Mouse (Mus musculus): ENCODE measurements around the gene A330070K13Rik. TPM values are rescaled to one million over a fixed set of nuclear protein-coding genes. Genes with fewer than 3 reads are reported as not detected.

Gene A330070K13Rik
- polyA plus RNA-seq, 1 experiment from 2014 or later: not detected

- no peak overlapping the region for H3K4me3 ChIP-seq (replicated peaks; ENCODE audit: low read length)
- DNase-seq (ENCODE audit: low spot score) (no peak), ATAC-seq (ENCODE audit: low FRiP score) (no peak)
- H3K36me3 ChIP-seq (replicated peaks; ENCODE audit: control insufficient read depth, insufficient read depth): no peaks in the 10 kb centered on the region
- H3K4me2 ChIP-seq (replicated peaks): no peak overlapping the region
- H3K9me3 ChIP-seq (ENCODE audit: control insufficient read depth, low read length): no peaks in the 10 kb centered on the region
- H3K9ac ChIP-seq: no peak overlapping the region
- no peaks in the 10 kb centered on the region for H3K4me1 ChIP-seq (replicated peaks; ENCODE audit: control insufficient read depth, insufficient read depth, low read length)
- H3K27ac ChIP-seq: no peak overlapping the region
- no peaks in the 10 kb centered on the region for H3K27me3 ChIP-seq (ENCODE audit: control insufficient read depth, insufficient read depth, low read length)
- WGBS: 91% methylated on average over 3 of the region's 3 CpGs
These were observed 9.0 kb downstream of the A330070K13Rik start for GRCm38 (mm10) chr5:130375411-130375810.

GRCm38 (mm10) chr5:130369237-130369636 is 15.2 kb downstream of the A330070K13Rik start, which contains the start of gene Caln1:
TSS of gene Caln1 (plus strand) at chr5:130369455.
- no peaks in the 10 kb centered on the region for H3K36me3 ChIP-seq (replicated peaks; ENCODE audit: control insufficient read depth, insufficient read depth)
- H3K4me1 ChIP-seq (replicated peaks; ENCODE audit: control insufficient read depth, insufficient read depth, low read length): no peaks in the 10 kb centered on the region
- H3K4me3 ChIP-seq (replicated peaks; ENCODE audit: low read length): no peak within 1 kb of the TSS
- H3K4me2 ChIP-seq (replicated peaks): no peak within 1 kb of the TSS
- WGBS: 63% methylated on average over 11 of the region's 11 CpGs
- H3K9me3 ChIP-seq (ENCODE audit: control insufficient read depth, low read length): no peaks in the 10 kb centered on the region
- H3K27ac ChIP-seq: no peak within 1 kb of the TSS
- no peaks in the 10 kb centered on the region for H3K27me3 ChIP-seq (ENCODE audit: control insufficient read depth, insufficient read depth, low read length)
- DNase-seq (ENCODE audit: low spot score) (no peak), ATAC-seq (ENCODE audit: low FRiP score) (no peak)
- H3K9ac ChIP-seq: no peak within 1 kb of the TSS

DNA sequence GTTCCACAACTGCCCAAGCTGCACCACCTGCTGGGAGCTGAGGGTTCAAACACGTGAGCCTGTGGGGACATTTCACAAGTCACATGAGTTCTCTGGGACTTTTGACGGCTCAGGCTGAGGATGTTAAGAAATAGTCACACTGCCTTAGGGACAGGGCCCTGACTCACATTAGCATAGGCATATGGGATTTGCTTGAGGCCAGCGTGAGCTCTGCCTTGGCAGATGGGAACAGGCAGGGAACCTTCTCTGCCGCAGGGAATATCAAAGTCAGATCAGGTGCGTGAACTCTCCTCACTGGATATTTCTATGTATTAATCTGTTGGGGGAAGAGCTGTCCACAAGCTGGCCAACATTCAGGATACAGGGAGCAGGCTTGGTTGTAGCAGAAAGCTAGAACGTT is 16.2 kb downstream of the A330070K13Rik start:
- Histone ChIP-seq H3K27me3 (ENCODE audit: control insufficient read depth, insufficient read depth, low read length) (no peaks in the 10 kb centered on the region), H3K4me1 (replicated peaks; ENCODE audit: control insufficient read depth, insufficient read depth, low read length) (no peaks in the 10 kb centered on the region), H3K4me3 (replicated peaks; ENCODE audit: low read length) (no peak overlapping the region), H3K4me2 (replicated peaks) (no peak overlapping the region), H3K27ac (no peak overlapping the region), H3K9me3 (ENCODE audit: control insufficient read depth, low read length) (no peaks in the 10 kb centered on the region), H3K9ac (no peak overlapping the region), H3K36me3 (replicated peaks; ENCODE audit: control insufficient read depth, insufficient read depth) (no peaks in the 10 kb centered on the region)
- DNase-seq (ENCODE audit: low spot score) (no peak), ATAC-seq (ENCODE audit: low FRiP score) (no peak)
- 81% methylated on average over 6 of the region's 6 CpGs for WGBS

DNA sequence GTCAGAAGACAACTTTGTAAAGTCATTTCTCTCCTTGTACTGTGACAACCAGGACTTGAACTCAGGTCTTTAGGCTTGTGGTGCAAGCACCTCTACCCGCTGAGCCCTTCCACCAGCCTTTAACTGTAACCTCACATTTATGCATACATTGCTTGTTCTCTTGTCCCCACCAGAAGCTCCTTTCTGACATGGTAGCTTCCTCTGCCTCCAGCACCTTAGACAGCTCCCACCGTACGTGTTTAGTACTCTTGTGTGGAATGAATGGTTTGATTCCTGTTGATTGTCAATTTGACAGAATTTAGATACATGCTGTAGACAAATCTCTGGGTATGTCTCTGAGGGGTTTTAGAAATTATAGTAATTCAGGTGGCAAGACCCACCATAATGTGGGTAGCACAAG is 20.7 kb downstream of the A330070K13Rik start:
- no peaks in the 10 kb centered on the region for H3K9me3 ChIP-seq (ENCODE audit: control insufficient read depth, low read length)
- WGBS: 52% methylated on average over 3 of the region's 3 CpGs
- H3K27me3 ChIP-seq (ENCODE audit: control insufficient read depth, insufficient read depth, low read length): no peaks in the 10 kb centered on the region
- H3K4me2 ChIP-seq (replicated peaks): no peak overlapping the region
- no peaks in the 10 kb centered on the region for H3K36me3 ChIP-seq (replicated peaks; ENCODE audit: control insufficient read depth, insufficient read depth)
- ATAC-seq (ENCODE audit: low FRiP score) (no peak), DNase-seq (ENCODE audit: low spot score) (no peak)
- H3K4me3 ChIP-seq (replicated peaks; ENCODE audit: low read length): no peak overlapping the region
- H3K4me1 ChIP-seq (replicated peaks; ENCODE audit: control insufficient read depth, insufficient read depth, low read length): no peaks in the 10 kb centered on the region
- no peak overlapping the region for H3K27ac ChIP-seq
- H3K9ac ChIP-seq: no peak overlapping the region

- 53% methylated on average over 4 of the region's 4 CpGs for WGBS
- Histone ChIP-seq H3K9me3 (ENCODE audit: control insufficient read depth, low read length) (no peaks in the 10 kb centered on the region), H3K27ac (no peak overlapping the region), H3K9ac (no peak overlapping the region), H3K4me3 (replicated peaks; ENCODE audit: low read length) (no peak overlapping the region), H3K4me2 (replicated peaks) (no peak overlapping the region), H3K36me3 (replicated peaks; ENCODE audit: control insufficient read depth, insufficient read depth) (no peaks in the 10 kb centered on the region), H3K4me1 (replicated peaks; ENCODE audit: control insufficient read depth, insufficient read depth, low read length) (no peaks in the 10 kb centered on the region), H3K27me3 (ENCODE audit: control insufficient read depth, insufficient read depth, low read length) (no peaks in the 10 kb centered on the region)
- DNase-seq (ENCODE audit: low spot score): no peak
- ATAC-seq (ENCODE audit: low FRiP score): no peak
These were observed 21.3 kb downstream of the A330070K13Rik start for GRCm38 (mm10) chr5:130363111-130363510.

GRCm38 (mm10) chr5:130355223-130355622 is 29.2 kb downstream of the A330070K13Rik start:
- no peak overlapping the region for H3K9ac ChIP-seq
- ATAC-seq (ENCODE audit: low FRiP score) (no peak), DNase-seq (ENCODE audit: low spot score) (no peak)
- no peaks in the 10 kb centered on the region for H3K4me1 ChIP-seq (replicated peaks; ENCODE audit: control insufficient read depth, insufficient read depth, low read length)
- no peak overlapping the region for H3K4me3 ChIP-seq (replicated peaks; ENCODE audit: low read length)
- WGBS: 64% methylated on average over 7 of the region's 7 CpGs
- H3K27ac ChIP-seq: no peak overlapping the region
- no peaks in the 10 kb centered on the region for H3K36me3 ChIP-seq (replicated peaks; ENCODE audit: control insufficient read depth, insufficient read depth)
- H3K9me3 ChIP-seq (ENCODE audit: control insufficient read depth, low read length): no peaks in the 10 kb centered on the region
- H3K4me2 ChIP-seq (replicated peaks): no peak overlapping the region
- no peaks in the 10 kb centered on the region for H3K27me3 ChIP-seq (ENCODE audit: control insufficient read depth, insufficient read depth, low read length)

DNA sequence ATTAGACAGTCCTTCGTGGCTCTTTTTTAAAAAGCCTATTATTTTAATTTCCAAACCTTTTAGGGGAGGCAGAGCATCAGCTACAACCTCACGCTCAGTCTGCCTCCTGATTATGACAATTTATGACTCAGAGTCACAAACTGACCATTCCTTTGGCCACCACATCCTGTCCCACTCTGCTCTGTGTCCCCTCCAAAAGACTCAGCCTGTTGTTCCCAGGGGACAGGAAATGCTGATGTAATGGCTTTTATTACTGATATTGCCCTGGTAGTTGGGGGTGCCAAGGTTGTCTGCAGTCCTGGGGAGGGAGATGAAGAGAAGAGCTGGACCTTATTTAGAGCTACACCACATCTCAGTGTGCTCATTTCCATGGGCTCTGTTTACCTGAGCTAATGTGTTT is 38.6 kb downstream of the A330070K13Rik start:
- Histone ChIP-seq H3K9ac (no peak overlapping the region), H3K4me3 (replicated peaks; ENCODE audit: low read length) (no peak overlapping the region), H3K4me1 (replicated peaks; ENCODE audit: control insufficient read depth, insufficient read depth, low read length) (no peaks in the 10 kb centered on the region), H3K4me2 (replicated peaks) (no peak overlapping the region), H3K9me3 (ENCODE audit: control insufficient read depth, low read length) (peaks cover 4% of the 10 kb centered on the region; the same call in 1 of the 2 replicates), H3K27me3 (ENCODE audit: control insufficient read depth, insufficient read depth, low read length) (no peaks in the 10 kb centered on the region), H3K27ac (no peak overlapping the region), H3K36me3 (replicated peaks; ENCODE audit: control insufficient read depth, insufficient read depth) (peaks cover 15% of the 10 kb centered on the region)
- DNase-seq (ENCODE audit: low spot score) (no peak), ATAC-seq (ENCODE audit: low FRiP score) (no peak)
- 91% methylated on average over 2 of the region's 2 CpGs for WGBS

GRCm38 (mm10) chr5:130344999-130345398 is 39.4 kb downstream of the A330070K13Rik start:
- H3K4me3 ChIP-seq (replicated peaks; ENCODE audit: low read length): no peak overlapping the region
- no peak overlapping the region for H3K4me2 ChIP-seq (replicated peaks)
- no peak overlapping the region for H3K9ac ChIP-seq
- peaks cover 19% of the 10 kb centered on the region for H3K36me3 ChIP-seq (replicated peaks; ENCODE audit: control insufficient read depth, insufficient read depth)
- DNase-seq (ENCODE audit: low spot score) (no peak), ATAC-seq (ENCODE audit: low FRiP score) (no peak)
- peaks cover 4% of the 10 kb centered on the region; the same call in 1 of the 2 replicates for H3K9me3 ChIP-seq (ENCODE audit: control insufficient read depth, low read length)
- 97% methylated on average over 7 of the region's 7 CpGs for WGBS
- H3K27me3 ChIP-seq (ENCODE audit: control insufficient read depth, insufficient read depth, low read length): no peaks in the 10 kb centered on the region
- H3K27ac ChIP-seq: no peak overlapping the region
- H3K4me1 ChIP-seq (replicated peaks; ENCODE audit: control insufficient read depth, insufficient read depth, low read length): no peaks in the 10 kb centered on the region

DNA sequence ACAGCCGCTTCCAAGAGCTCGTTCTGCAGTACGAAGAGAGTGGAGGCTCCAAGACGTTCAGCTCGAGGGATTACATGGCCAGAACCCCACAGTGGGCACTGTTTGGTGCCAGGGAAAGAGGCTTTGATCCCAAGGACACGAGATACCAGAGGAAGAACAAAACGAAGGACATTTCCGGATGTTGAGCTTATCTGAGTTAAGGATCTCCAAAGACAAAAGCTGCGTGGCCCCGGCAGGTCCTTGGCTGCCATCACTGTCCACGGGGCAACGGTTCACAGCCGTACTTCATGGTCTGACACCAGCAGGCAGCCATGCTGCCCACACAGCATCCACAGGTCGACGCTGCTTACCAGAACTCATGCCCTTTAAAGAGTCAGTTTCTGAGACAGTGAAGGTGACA is 43.8 kb downstream of the A330070K13Rik start:
- Histone ChIP-seq H3K9me3 (ENCODE audit: control insufficient read depth, low read length) (no peaks in the 10 kb centered on the region), H3K4me3 (replicated peaks; ENCODE audit: low read length) (no peak overlapping the region), H3K4me1 (replicated peaks; ENCODE audit: control insufficient read depth, insufficient read depth, low read length) (no peaks in the 10 kb centered on the region), H3K27ac (no peak overlapping the region), H3K27me3 (ENCODE audit: control insufficient read depth, insufficient read depth, low read length) (no peaks in the 10 kb centered on the region), H3K36me3 (replicated peaks; ENCODE audit: control insufficient read depth, insufficient read depth) (peaks cover 36% of the 10 kb centered on the region), H3K4me2 (replicated peaks) (no peak overlapping the region), H3K9ac (no peak overlapping the region)
- WGBS: 96% methylated on average over 15 of the region's 15 CpGs
- no peak for ATAC-seq (ENCODE audit: low FRiP score)
- DNase-seq (ENCODE audit: low spot score): no peak

- H3K27ac ChIP-seq: no peak overlapping the region
- peaks cover 28% of the 10 kb centered on the region for H3K36me3 ChIP-seq (replicated peaks; ENCODE audit: control insufficient read depth, insufficient read depth)
- H3K27me3 ChIP-seq (ENCODE audit: control insufficient read depth, insufficient read depth, low read length): no peaks in the 10 kb centered on the region
- H3K4me3 ChIP-seq (replicated peaks; ENCODE audit: low read length): no peak overlapping the region
- WGBS: 99% methylated on average over 4 of the region's 4 CpGs
- no peak overlapping the region for H3K9ac ChIP-seq
- H3K4me1 ChIP-seq (replicated peaks; ENCODE audit: control insufficient read depth, insufficient read depth, low read length): no peaks in the 10 kb centered on the region
- no peak overlapping the region for H3K4me2 ChIP-seq (replicated peaks)
- no peaks in the 10 kb centered on the region for H3K9me3 ChIP-seq (ENCODE audit: control insufficient read depth, low read length)
- no peak for DNase-seq (ENCODE audit: low spot score)
- ATAC-seq (ENCODE audit: low FRiP score): no peak
These were observed 49.0 kb downstream of the A330070K13Rik start for GRCm38 (mm10) chr5:130335462-130335861.
